Mouse (Mus musculus): ENCODE results near the gene Lrmda.

The Lrmda gene

DNA sequence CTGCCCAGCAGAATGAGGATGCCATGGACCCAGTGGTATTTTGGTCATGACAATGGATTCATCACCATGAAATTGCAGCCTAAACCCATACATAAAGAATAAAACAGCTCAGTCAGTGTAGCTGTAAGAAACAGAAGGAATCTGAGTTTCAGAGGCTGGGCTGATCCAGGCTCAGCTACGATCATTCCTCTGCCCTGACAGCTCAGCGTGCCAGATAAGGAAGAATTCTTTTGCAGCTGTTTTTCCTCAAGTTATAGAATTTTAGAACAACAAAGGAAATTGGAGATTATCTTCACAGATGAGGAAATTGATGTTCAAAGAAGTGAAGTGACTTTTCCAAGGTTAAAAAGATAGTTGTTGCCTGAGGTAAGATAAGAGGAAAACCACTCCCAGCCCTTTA lies 921.1 kb downstream of the Lrmda start:
- no peak for DNase-seq (ENCODE audit: low spot score)

DNA sequence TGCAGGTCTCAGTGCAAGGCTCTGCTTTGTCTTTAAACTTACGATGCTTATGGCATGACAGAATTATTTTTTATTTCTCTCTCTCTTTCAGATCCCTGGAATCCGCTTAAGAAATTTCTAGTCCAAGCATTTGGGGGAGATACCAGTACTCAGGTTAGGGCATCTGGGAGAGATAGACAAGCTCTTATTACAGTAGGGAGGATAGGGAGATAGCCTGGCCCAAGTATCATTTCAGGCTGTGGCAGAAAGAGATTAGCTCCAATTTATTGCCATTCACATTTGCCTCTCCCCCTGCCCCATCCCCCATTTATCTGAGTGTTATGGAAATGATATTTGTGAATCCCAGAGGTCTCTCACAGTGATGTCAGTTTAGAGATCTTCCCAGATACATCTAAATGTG lies 923.1 kb downstream of the Lrmda start:
- DNase-seq (ENCODE audit: low spot score), result no peak

DNA sequence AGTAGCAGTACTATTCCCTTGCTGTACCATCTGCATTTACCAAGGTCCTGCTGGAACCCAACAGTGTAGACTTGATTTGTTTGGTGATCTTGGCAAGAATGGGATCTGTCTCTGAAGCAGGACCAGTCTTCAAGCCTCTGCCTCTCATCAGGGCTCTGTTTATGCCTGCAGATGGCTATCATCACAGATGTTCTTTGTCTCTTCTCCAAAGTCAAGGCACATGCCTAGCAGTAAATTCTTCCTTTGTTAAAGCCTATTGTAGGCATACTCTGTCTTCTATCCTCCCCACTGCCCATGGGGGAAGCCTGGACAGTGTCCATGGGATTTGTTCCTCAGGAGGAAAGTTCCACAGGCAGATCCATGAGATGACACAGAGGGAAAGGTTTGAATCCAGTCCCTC lies 930.0 kb downstream of the Lrmda start:
- DNase-seq (ENCODE audit: low spot score), result no peak

DNA sequence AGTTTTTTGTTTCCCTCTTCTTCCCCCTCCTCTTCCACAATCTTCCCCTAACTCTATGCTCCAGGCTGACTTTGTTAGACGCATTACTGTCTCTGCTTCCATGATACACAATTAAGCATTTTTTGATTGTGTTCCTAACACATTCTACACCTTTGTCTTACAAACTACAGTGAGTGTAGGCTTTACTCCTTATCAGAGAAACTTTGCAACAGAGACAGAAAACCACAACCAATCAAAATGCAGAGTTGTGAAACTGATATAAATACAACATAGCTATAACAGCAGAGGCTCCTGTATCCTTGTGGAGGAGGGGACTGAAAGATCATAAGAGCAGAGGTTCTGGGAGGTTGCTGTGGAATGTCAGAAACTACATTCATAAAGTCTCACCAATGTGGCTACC lies 933.5 kb downstream of the Lrmda start:
- DNase-seq (ENCODE audit: low spot score), result no peak

DNA sequence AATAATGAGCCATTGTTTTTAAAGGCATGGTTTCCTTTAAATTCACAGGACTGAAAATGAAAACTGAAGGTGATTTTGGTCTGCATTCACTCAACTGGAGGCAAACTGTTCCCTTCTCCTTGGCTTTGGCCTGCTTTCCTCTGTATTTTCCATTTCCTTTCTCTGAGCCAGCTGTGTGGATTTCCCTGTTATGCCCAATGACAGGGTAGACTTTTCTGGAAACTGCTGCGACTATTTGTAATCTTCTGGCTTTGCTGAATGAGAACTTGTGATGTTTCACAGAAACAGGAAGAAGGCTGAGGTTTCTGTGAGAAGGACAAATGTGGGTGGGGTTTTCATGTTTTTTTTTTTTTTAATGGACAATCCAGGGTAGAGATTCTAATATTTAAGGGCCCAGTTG lies 940.7 kb downstream of the Lrmda start:
- DNase-seq (ENCODE audit: low spot score), result no peak

DNA sequence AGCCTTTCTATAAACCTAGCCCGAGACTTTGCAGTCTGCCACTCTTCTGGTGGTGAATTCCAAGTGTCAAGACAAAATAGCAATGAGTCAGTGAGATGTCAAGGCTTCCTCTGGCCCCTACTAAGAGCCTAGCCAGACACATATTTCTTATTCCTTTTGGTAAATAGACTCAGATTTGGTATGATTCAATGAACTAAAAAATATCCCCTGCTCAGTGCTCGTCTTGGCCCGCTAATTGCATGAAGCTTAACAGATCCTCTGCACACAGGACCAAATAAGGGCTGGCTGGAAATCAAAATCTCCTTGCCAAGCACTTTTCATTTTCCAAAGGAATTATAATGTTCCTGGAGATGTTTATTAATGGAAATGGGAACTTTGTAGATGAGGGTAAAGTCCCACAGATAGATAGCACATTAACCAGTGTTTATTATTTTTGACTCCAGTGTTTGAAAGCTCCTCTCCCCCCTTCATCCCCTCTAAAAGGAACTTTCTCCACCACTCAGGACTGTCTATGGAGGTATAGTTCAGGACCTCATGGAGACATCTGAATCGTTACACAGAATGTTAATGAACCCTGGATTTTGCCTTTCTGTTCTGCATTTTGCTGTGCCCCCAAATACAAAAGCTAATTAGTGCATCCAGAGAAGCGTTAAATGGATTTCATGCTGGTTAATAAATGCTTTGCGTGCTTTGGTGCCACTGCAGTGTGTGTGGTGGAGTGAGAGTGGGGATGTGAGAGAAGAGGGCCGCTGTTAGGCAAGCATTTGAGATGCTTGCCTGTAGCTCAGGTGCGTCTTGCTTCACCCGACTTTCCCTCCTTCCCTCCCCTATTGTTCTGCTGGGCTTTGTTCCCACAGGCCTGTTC lies 945.5 kb downstream of the Lrmda start:
- no peak for DNase-seq (ENCODE audit: low spot score)

DNA sequence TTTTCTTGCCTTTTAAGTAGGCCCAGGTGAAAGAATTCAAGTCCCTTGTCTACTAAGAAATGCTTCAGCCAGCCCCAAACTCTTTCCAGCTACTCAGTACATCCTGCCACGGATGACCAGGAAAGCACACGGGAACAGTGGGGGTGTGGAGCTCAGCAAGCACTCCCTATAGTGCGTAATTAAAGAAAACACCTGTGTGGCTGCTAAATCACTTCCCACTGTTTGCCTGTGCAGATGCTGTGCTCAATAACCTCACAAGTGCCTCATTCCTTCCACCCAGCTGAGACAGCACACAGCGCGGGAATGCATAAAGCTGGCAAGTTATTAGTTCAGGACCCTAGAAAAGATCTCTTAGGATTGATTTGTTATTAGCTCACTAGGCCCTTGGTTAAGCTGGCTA lies 949.2 kb downstream of the Lrmda start:
- no peak for DNase-seq (ENCODE audit: low spot score)

DNA sequence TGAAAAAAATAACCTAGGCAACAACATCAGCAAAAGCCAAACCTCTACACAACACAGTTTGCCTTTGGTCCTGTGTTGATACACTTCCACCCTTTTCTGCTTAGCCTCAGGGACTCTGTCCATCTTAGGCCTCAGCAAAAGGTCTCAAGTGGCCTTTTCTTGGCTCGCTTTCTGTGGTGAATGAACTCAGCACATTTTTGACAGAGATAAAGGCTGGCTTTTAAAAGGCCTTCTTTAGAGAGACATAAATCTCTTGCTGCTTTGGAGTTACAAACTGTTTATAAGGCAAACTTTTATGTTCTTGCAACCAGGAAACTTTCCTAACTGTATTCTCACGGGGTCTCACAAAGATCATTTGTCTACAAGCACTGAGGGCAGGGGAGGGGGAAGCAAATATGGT lies 967.2 kb downstream of the Lrmda start:
- DNase-seq (ENCODE audit: low spot score), result no peak

DNA sequence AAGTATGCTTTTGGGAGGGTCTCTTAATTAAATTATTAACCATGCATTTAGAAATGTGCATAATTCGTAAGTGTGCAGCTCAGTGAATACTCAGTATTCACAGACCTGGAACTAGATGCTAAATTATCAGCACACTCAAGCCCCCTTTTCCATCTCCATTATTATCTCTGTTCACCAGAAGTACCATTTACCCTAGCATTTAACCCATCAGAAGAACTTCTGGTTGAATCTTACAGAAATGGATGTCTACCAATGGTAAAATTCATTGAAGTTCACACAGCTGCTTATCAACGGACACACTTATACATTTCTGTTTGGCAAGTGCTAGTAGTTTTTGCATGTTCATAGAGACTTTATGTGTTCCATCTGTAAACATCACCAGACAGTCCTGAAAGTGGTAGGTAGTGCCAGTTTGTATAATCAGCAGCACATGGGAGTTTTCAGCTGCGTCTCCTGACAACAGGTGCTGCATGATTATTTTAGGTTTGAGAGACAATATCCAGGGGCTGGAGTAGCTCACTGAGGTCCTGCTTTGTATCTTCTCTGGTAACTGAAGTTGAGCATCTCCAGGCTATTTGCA lies 968.7 kb downstream of the Lrmda start:
- DNase-seq (ENCODE audit: low spot score), result no peak

DNA sequence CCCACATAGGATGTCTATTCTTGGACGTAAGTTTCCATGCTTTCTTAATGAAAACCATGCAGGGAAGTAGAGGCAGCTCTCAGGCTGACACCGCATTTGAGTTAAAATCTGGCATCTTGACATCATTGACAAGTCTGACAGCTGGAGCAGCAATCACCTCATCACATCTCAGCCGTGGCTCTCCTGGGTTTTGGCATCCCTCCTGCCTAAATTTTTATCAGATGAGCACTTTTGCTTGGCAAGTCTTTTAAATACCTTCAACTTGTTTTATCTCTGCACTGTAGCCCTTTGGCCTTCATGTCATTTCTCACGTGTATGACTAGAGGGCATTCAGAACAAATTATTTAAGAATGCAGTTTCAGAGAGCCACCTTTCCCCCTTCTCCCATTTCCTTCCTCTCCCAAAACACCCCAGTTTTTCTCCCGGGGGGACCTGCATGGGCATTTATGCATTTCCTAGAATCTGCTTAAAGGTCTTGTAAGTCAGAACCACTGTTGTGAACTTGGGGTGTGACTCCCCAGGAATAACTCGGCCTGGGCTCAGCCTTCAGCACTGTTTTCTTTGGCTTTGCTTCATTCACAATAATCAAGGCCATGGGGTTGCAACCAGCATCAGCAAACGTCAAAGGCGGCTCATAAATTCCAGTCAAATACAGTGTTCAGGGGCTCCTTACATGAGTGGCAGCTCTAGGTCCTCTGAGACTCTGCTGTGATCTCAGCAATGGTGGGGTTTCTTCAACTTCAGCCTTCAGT lies 975.8 kb downstream of the Lrmda start:
- DNase-seq (ENCODE audit: low spot score), result no peak

DNA sequence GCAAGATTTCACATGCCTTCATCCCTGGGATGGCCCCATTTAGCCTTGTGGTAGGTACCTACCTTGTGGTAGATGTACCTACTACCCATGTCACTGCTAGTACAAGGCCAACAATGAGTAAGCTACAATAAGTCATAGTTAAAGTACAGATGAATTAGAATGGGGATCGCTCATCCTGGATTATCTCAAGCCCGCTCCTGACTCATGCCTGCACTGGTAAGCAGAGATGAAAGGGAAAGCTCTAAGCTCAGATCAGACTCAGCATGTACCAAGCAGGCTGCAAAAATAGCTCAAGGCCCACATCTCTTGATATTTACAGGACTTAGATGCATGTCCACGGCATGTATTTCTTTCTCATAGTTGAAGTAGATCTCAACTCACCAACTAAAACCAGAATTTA lies 979.4 kb downstream of the Lrmda start:
- DNase-seq (ENCODE audit: low spot score), result no peak

DNA sequence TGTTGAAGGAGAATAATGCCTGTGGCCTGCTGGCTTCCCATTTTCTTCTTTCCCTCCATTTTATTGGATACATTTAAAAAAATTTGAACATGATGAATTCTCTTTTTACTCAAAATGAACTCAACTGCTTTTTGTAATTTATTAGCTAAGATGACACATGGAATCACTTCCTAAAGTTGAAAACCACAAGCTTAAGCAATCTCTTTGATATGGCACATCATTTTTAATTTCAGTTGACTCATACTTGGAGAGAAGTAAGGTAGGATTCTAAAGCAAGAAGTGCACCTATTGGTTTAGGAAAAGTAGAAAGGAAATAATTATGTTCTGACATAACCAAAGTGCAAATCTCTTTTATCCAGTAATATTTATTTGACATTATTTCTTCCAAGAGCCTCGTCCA lies 992.5 kb downstream of the Lrmda start:
- no peak for DNase-seq (ENCODE audit: low spot score)

DNA sequence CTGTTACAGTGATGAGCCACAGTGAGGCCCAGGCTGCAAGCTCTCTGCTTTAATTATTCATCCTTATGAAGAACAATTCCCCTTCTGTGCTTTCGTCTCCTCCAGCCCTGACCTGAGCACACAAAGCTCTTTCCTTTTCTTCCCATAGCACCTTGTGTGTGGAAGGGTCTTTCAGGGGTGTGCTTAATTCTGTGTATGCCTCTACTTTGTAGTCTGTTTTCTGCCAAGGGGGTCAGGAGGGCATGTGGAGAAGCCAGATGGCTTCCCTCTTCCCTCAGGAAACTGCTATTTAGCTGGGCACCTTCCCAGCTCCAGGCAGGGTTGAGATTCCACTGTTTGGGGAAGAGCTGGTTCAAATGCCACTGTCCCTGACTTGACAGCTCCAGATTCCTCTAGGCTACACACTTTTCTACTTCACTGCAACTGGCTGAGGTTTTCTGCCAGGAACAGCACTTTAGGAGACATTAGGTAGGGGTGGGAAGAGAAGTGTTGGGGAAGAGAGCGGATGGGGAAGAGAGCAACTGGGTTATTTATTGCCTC lies 995.3 kb downstream of the Lrmda start:
- DNase-seq (ENCODE audit: low spot score), result peak; percentile 43

DNA sequence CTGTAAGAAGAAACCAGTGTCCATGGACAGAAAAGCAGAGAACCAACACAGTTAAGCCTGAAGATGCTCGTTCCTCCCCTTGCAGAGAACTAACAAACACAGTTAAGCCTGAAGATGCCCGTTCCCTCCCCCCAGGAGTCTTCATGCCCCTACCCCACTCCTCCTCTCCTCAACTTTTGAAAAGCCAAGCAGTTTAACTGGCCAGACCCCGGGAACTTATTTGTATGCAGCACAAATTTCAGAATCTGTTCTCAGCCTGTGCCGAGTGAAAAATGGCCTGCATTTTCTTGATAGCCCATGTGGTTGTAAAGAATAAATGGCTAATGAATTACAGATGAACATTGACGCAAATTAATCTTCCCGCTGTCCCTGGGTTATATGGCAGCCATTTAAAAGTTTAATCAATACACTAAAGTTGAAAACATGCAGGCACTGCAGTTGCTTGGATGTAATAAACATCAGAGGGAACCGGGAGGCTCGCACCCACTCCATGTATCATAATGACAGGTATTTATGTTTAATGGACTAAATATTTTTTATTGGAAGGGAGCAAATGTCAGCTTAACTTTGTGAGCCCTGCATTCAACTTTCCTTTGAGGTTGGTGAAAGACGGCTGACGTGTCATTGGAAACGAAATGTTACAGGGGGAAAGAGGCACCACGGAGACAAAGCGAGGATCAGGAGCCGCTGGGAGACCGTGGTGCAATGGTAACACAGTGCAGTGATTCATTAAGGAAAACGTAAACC lies 996.0 kb downstream of the Lrmda start:
- no peak for DNase-seq (ENCODE audit: low spot score)

DNA sequence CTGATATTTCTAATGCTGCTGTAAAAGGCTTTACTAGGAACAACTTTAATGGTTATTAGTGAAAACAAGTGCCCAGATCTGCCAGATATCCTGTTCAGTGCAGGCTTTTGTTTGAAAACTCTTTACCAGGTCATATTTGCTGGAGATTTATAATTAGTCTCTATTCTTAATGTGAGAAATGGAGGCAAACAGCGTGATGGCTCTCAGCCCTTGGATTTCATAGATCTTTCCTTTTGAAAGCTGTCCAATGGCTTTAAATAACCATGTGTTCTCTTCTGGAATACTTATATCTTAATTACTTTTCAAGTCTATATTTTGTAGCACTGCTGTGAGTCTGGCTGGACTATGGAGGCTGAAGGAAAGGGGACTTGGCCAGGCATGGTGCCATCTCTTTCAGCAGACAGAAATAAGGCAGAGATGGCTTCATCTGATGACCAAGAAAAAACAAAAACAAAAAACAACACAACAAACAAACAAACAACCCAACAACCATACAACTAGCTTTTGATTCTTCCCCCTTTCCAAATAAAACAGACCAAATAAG lies 996.6 kb downstream of the Lrmda start:
- DNase-seq (ENCODE audit: low spot score), result no peak

DNA sequence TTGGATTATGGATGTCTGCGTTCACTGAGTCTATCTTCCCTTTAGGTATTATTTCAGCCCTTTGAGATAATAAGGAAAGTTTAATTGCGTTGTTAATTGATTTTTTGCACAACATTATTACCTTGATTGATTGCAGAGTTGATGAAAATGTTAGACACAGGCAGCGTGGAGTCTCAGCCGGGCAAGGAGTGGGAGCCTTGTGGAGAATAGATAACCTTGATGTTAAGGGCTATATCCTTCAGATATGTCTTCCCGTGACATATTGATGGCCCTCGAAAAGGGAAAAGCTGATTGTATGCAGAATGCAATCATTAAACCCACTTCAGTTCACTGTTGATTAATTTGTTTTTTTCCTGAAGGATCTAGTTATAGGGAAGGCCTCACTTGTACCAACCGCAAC lies 1021.5 kb downstream of the Lrmda start:
- DNase-seq (ENCODE audit: low spot score), result no peak

DNA sequence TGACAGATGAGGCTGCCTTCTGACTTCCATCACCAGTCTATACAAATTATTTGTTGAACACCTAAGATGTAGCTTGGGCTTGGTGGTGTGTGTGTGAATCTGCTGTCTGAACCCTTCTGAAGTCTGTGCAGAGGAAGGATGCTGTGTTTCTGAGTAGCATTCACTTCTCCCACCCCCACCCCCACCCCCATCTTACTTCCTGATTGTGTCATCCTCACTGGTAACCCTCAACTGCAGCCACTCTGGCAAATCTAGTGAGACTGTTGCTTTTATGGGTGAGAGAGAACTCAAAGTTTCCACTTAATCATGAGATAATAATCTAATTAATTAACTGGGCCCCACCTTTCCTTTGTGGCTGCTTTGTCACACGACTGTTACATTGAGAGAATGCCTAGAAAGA lies 1025.8 kb downstream of the Lrmda start:
- DNase-seq (ENCODE audit: low spot score), result no peak

DNA sequence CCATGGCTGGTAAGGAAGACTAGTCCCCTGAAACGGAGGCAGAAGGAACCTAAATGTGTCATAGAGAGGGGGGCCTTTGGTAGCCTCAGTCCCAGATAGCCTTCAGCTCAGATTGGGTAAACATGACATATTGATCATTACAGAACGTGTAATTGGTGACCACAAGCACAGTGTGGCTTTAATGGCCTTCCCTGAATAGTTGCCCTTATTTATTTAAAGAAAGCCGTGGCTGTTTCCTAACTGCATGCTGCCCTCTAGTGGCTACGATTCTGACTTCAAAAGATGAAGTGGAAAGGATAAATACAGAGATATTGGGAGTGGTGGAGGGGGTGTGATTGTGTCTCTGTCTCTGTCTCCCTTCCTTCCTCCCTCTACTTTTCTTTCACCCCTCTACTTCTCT lies 1026.8 kb downstream of the Lrmda start:
- peak; percentile 77 for DNase-seq (ENCODE audit: low spot score)

DNA sequence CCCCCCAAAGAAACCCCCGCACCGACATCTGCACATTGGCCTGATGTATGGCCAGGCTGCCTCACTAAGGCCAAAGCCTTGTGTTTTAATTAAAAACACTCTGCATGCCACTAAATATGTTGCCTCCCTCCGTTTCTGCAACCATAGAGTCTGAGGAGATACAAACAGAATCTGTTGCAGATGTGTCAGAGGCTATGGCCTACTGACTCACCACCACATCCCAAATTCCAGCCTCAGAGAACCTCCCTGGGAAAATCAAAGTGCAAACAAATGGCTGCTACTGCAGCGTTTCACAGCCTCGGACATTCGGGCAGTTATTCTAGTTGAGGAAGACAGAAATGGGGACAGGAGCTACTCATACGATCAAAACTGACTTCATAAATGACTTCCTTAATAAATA lies 1031.9 kb downstream of the Lrmda start:
- DNase-seq (ENCODE audit: low spot score), result no peak

DNA sequence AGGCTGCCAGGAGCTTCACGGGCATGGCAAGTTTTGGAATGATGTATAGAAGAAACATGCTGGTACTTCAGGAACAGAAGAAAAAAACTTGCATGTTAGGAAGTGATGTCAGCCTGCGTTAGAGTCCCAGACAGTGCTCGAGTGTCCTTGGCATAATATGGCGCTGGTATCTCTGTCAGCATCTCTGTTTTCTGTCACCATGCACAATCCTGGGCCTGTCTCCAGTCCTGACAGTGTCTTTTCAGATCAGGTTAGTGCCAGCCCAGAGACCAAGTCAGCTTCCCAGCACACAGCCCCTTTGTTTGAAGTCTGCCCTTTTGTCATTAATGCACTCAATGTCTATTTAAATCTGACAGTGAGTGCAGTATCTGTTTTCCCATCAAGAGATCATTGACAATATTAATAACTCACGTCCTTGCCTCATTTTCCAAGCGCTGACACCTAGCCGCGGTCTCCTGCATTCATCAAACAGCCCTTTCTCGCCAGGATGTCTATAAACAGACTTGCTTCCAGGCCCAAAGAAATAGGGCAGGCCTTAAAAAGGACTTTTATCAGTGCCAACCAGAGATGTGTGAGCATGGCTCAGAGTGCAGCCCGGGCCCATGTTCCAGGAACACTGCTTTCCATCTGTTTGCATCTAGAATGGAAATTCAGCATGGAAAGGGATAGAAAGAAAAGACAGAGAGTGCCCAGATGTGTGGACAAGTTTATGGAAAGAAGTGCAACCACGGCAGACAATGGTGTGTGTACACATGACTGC lies 1033.5 kb downstream of the Lrmda start:
- DNase-seq (ENCODE audit: low spot score), result no peak
